Mouse (Mus musculus): ENCODE data around the gene Pfkp. TPM values are rescaled to one million over a fixed set of nuclear protein-coding genes. Genes with fewer than 3 reads are reported as not detected.

The Pfkp gene
- total RNA-seq (2021), result 10 to 100 TPM; 46.2 to 49.2 TPM
- long read RNA-seq, experiment 1, full-length matches to known transcripts, result 38 of 57 reads
- long read RNA-seq, experiment 1, partial matches to known transcripts, result 17 of 57 reads
- long read RNA-seq, experiment 1, other reads (novel, unspliced or antisense), result 2 of 57 reads
- long read RNA-seq, experiment 2, full-length matches to known transcripts, result 41 of 46 reads
- long read RNA-seq, experiment 2, partial matches to known transcripts, result 2 of 46 reads
- long read RNA-seq, experiment 2, other reads (novel, unspliced or antisense), result 3 of 46 reads

GRCm38 (mm10) chr13:6648669-6649233, at the start of gene Pfkp:
Gene Pfkp (minus strand): TSS chr13:6648777.
- peak; percentile 95 for DNase-seq

DNA sequence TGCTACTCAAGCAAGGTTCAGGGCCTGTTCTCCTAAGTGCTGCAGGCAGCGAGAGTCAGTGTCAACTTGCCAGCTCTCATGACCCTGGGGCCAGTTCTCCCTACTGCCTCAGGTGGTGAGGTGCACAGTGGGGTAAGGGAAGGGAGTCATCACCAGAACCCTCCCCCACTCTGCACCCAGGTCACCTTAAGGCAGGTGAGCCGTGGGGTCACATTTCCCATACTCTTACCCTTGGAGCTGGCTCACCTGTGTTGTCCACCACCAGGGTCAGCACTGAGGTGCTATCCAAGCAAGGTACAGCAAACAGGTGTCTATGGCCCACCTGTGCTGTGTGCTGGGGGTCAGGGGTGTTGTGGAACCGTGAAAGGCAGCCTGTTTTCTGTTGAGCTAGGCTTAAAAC, 42.0 kb upstream of the Pfkp start:
- DNase-seq, result no peak

DNA sequence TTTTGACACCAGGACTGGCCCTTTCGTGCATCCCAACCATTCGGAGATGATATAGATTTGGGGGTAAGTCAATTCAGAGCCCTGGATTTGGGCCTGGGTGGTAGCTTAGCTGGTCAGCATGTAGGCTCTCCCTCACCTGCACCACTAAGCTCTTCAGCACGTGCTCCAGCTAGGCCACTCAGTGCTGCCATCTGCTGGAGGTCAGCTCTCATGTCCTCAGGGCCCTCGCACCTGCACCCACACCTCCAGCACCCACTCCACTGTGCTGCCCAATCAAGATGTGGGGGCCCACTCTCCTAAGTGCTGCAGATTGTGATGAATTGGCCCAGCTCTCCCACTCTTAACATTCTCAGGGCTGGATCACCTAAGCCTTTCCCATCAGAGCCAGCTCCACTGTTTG, 41.4 kb upstream of the Pfkp start:
- peak; percentile 67 for DNase-seq

GRCm38 (mm10) chr13:6688790-6689433, 40.3 kb upstream of the Pfkp start:
- peak; percentile 55 for DNase-seq

DNA sequence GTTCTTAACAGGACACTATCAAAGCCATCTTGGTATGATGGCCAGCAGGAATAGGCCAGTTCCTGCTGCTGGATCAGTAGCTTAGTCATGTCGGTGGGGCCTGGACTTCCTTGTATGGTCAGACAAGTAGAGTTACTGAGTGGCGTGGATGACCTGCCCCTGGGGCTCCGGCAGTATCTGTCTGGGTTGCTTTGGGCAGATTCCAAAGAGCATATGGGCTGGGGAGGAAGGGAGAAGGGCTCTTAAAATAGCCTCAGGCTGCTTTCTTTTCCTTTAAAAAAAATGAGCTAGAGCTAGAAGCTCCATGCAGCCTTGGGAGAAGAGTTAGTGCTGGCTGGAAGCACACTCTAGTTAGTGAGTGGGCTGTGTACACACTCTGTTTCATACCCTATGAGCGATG, 18.3 kb upstream of the Pfkp start:
- no peak for DNase-seq

- DNase-seq, result no peak
Measured at GRCm38 (mm10) chr13:6665506-6665905, 16.9 kb upstream of the Pfkp start.

GRCm38 (mm10) chr13:6664216-6664615, 15.6 kb upstream of the Pfkp start:
- no peak for DNase-seq

DNA sequence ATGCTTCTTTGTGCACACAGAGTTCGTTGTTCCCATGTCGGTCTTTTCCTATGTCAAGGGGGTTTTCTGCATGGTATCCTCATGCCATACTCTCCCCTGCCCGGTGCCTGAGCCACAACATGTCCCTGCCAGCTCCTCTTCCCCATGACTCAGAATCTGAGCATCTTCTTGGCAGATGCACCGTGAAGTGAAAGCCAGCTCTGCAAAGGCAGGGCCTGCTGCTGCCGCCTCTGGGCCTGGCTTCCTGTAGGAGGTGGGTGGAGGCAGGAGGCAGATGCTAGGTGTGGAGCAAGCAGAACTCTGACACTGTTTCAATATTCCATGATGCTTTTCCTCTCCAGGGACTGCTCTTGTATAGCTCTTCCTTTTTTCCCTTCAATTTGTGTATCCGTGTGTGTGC, 10.7 kb upstream of the Pfkp start:
- no peak for DNase-seq

DNA sequence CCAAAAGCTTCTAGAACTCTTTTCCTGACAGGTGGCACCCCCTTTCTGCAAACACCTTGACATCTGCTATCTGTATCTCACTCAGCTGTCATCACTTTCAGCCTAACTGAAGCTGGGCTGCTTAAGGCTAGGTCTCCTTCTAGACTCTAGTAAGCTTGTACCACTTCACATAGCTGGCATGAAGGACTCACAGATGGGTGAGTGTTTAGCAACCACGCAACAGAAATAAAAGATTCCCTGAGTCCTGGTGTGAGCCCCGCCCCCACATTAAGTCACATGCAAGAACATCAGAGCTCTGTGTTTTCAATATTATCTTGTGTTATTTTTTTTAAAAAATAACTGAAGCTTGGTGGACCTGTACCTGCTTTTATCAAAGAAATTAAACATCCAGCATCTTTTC, 8.7 kb upstream of the Pfkp start:
- no peak for DNase-seq

DNA sequence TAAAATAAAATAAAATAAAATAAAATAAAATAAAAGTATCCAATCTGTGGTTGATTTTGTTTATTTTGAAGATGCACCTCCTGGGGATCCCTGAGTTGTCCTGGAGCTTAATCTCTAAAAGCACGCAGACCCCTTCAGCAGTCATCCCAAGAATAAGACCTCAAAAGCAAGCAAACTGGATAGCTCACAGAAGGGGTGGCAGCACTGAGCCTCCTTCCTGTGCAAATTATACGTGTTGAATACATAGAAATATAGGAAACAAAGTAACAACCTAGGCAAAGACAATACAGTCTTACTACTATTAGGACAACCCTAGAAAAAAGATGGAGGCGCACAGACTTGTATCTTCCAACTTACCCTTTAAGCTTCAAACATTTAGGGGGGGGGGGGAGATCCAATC, 965 bp upstream of the Pfkp start:
- no peak for DNase-seq

GRCm38 (mm10) chr13:6647992-6648668, 447 bp downstream of the Pfkp start:
- no peak for DNase-seq

GRCm38 (mm10) chr13:6647067-6647991, 1.2 kb downstream of the Pfkp start:
- peak; percentile 79 for DNase-seq

- DNase-seq, result no peak
Measured at GRCm38 (mm10) chr13:6646674-6647066, 1.9 kb downstream of the Pfkp start.

- no peak for DNase-seq
Measured at GRCm38 (mm10) chr13:6646266-6646665, 2.3 kb downstream of the Pfkp start.

DNA sequence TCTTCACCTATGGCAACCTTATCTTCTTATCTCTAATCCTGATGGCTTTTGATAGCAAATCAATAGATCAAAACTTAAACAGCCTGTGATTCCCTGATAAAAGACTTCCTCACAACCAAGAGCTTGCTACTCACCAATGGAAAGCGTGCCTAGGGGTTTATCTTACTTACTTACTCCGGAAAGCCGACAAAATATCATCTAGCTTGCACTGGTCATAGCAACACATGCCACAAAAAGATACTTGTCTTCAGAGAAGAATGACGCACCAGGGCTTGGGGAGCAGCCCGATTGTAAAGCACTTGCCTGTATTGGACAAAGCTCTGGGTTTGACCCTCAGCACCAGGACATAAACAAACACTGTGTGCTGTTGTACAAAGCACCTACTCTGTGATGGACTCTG, 4.6 kb downstream of the Pfkp start:
- DNase-seq, result no peak

DNA sequence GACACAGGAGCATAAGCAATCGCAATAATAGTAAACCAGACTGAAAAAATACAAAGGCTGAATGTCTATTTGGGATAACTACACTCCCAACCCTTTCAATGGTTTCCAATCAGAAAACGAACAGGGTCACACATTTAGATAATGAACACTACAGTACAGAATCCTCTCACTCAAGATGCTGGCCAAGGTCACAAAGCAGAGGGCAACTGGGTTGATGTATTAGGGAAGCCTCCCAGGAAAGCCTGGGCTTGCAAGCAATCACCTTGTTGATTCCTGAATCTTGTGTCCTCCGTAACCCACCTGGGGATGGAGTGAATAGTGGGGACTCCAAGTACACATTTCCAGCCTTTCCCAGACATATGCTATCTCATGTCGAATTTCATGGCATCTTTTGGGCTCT, 5.6 kb downstream of the Pfkp start:
- DNase-seq, result no peak

DNA sequence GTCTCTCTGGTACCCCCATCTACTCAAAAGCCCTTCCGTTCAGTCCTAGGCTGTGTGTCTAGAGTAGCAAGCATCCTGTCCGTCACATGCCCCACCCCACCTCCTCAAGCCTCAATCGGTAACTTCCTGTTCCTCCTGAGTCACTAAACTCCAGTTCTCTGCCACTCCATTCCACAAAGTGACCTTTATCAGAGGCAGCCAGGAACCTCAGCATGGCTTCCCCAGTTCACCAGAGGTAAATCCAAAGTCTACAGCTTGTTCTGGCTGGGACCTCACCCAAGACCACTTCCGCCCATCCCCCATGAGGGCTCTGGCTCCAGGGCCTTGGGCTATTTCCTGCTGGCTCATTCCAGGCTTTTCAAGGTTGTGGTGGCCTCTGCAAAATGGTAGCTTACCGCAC, 6.1 kb downstream of the Pfkp start:
- peak; percentile 39 for DNase-seq

- DNase-seq, result no peak
Measured at GRCm38 (mm10) chr13:6641497-6641896, 7.1 kb downstream of the Pfkp start.

DNA sequence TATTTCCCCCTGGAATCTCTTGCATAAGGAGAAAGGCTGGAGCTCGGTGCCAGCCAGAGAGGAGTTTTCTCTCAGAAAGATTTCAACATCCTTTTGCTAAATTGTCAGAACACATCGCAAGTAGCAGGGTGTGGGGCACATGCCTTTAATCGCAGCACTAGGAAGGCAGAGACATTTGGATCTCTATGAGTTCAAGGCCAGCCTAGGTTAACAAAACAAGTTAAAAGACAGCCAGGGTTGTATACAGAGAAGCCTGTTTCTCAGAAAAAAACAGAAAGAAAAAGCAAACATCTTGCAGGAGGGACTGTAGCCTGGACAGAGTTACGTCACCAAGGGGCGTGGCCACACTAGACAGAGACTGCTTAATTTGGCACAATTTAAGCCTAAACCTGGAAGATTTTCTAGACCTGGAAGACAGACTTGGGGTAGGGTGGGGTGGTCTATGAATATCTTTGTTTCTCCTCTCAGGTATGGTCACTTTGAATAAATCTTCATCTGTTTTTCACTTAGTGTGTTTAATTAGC, 9.0 kb downstream of the Pfkp start:
- DNase-seq, result peak; percentile 28

GRCm38 (mm10) chr13:6638976-6639375, 9.6 kb downstream of the Pfkp start:
- DNase-seq, result no peak

DNA sequence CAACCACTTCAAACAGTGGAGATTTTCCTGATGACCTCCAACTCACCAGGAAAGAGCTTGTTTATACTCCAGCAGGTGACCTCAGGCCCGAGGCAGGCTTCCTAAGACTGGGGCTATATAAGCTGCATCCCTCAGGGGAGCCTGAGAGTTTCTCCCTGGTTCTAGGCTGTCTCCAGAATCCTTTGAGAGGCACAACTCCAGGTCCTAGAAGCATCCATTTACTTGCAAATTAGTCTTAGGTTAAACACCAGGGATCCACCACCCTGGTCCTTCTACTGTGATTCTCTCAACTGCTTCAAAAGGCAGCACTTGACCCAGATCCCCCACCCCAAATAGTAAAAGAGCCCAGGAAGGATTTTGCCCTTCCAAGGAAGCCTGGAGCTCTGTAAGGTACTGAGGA, 10.2 kb downstream of the Pfkp start:
- DNase-seq, result no peak

GRCm38 (mm10) chr13:6637534-6638124, 10.9 kb downstream of the Pfkp start:
- no peak for DNase-seq

All from adrenal gland, postnatal 10 days (tissue).